Mouse (Mus musculus): ENCODE results near the gene Gm12888.
"Not testable (repeated sequence)": the region's sequence is repeated elsewhere in the genome, so short reads cannot be mapped to it uniquely, and the experiment has no call there.

The Gm12888 gene

GRCm38 (mm10) chr4:121324817-121325216 is at the start of gene Gm12888:
Gene Gm12888 (minus strand): TSS chr4:121324917.
- not testable (repeated sequence) for DNase-seq
